Mouse (Mus musculus): ENCODE measurements at regions not wholly inside any gene's neighbourhood (a gene's known extent, or its start where the extent isn't known, plus 50 kb on each side); places are given as distances from the start of the nearest gene placed in this dataset.

DNA sequence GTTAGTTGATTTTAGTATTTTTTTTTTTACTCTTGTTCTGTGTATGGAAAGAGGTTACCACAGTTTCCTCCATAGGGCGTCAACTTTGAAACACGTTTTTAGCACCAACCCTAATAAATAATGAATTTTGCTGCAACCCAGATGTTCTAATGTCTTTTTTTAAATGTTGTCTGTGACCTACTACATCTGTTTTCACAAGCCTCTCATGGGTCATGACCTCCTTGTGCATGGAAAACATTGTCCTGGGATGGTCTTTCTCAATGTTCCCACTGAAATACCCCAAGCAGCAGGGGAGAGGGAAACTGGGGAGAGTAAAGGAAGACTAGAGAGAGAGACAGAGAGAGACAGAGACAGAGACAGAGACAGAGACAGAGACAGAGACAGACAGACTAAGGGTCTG, 67.2 kb upstream of the Btg1 start:
- H3K4me1 ChIP-seq (ENCODE audit: control insufficient read depth in 1 of 2, insufficient read depth in 2 of 2, low read length in 2 of 2), result no peaks in the 10 kb centered on the region
- no peak overlapping the region for H3K4me3 ChIP-seq (ENCODE audit: control insufficient read depth in 1 of 2, insufficient read depth in 1 of 2, low read depth in 2 of 2, low read length in 2 of 2)
- no peak for DNase-seq (ENCODE audit: low read depth, low spot score)
- no peak overlapping the region for H3K9ac ChIP-seq (ENCODE audit: control insufficient read depth, low read depth, low read length, poor library complexity, severe bottlenecking)
- no peak overlapping the region for H3K27ac ChIP-seq (ENCODE audit: control insufficient read depth, low read depth, low read length)
- no peaks in the 10 kb centered on the region for H3K36me3 ChIP-seq (ENCODE audit: control insufficient read depth in 1 of 2, insufficient read depth in 2 of 2, low read length in 2 of 2)
- H3K9me3 ChIP-seq (replicated peaks; ENCODE audit: insufficient read depth, low read length), result no peaks in the 10 kb centered on the region
- no peaks in the 10 kb centered on the region for H3K79me2 ChIP-seq (ENCODE audit: control insufficient read depth, insufficient read depth, low read length, poor library complexity)
- TF ChIP-seq TAL1 (IDR thresholded peaks at IDR 0.05; ENCODE audit: low read length), result no peak
- no peak for TF ChIP-seq NELFE (IDR thresholded peaks at IDR 0.05; ENCODE audit: low read depth, low read length)
- no peak for TF ChIP-seq E2F4 (IDR thresholded peaks at IDR 0.05; ENCODE audit: borderline replicate concordance, low read depth, low read length)
- TF ChIP-seq TCF12 (IDR thresholded peaks at IDR 0.05; ENCODE audit: low read depth, low read length), result no peak
- no peak for TF ChIP-seq RCOR1 (IDR thresholded peaks at IDR 0.05; ENCODE audit: low read depth, low read length)
- no peak for TF ChIP-seq NRF1 (IDR thresholded peaks at IDR 0.05; ENCODE audit: insufficient read depth, low read depth, low read length, poor library complexity, severe bottlenecking)
- TF ChIP-seq UBTF (IDR thresholded peaks at IDR 0.05; ENCODE audit: borderline replicate concordance, insufficient read depth, low read depth, low read length), result no peak
- no peak for TF ChIP-seq JUND (IDR thresholded peaks at IDR 0.05; ENCODE audit: low read depth, low read length)
- no peak for TF ChIP-seq CHD2 (IDR thresholded peaks at IDR 0.05; ENCODE audit: low read length)
- H3K27me3 ChIP-seq (ENCODE audit: control insufficient read depth in 1 of 2, insufficient read depth in 2 of 2, low read length in 2 of 2), result no peaks in the 10 kb centered on the region

DNA sequence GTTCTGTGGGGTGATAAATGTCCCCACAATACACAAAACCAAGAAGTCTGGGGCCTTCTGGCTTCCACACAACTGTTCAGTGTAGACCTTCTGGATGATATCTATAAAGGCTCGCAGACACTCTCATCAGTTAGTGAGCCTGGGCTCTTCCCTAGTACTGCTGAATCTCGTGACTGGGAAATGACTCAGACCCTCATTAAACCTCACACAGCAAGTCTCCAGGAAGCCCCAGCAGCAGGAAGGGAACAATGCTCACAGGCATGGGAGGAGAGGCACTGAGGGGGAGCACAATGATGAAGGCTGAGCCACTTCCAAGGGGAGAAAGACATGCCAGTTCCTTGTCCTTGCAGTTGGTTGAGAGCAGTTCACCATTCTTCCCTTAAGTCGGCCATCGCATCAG, 66.5 kb upstream of the Btg1 start:
- H3K79me2 ChIP-seq (ENCODE audit: control insufficient read depth, insufficient read depth, low read length, poor library complexity), result no peaks in the 10 kb centered on the region
- no peaks in the 10 kb centered on the region for H3K36me3 ChIP-seq (ENCODE audit: control insufficient read depth in 1 of 2, insufficient read depth in 2 of 2, low read length in 2 of 2)
- DNase-seq (ENCODE audit: low read depth, low spot score), result no peak
- no peak overlapping the region for H3K27ac ChIP-seq (ENCODE audit: control insufficient read depth, low read depth, low read length)
- TF ChIP-seq TBP (IDR thresholded peaks at IDR 0.05; ENCODE audit: low read depth, low read length) (no peak), ETS1 (IDR thresholded peaks at IDR 0.05; ENCODE audit: low read depth, low read length) (no peak), POLR2AphosphoS5 (IDR thresholded peaks at IDR 0.05; ENCODE audit: borderline replicate concordance, low read depth, low read length) (no peak), SMC3 (IDR thresholded peaks at IDR 0.05; ENCODE audit: low read depth, low read length) (no peak), MXI1 (IDR thresholded peaks at IDR 0.05; ENCODE audit: low read depth, low read length) (no peak), RAD21 (IDR thresholded peaks at IDR 0.05; ENCODE audit: low read depth, low read length) (no peak), ELF1 (IDR thresholded peaks at IDR 0.05; ENCODE audit: low read depth, low read length) (no peak), RCOR1 (IDR thresholded peaks at IDR 0.05; ENCODE audit: low read depth, low read length) (no peak), ZKSCAN1 (IDR thresholded peaks at IDR 0.05; ENCODE audit: low read depth, low read length) (no peak), CHD2 (IDR thresholded peaks at IDR 0.05; ENCODE audit: low read length) (no peak), CHD1 (IDR thresholded peaks at IDR 0.05; ENCODE audit: low read depth, low read length) (no peak), POLR2A (IDR thresholded peaks at IDR 0.05; ENCODE audit: control insufficient read depth in 1 of 2, insufficient read depth in 1 of 2, low read depth in 1 of 2, low read length in 2 of 2, poor library complexity in 1 of 2) (no peak), EP300 (IDR thresholded peaks at IDR 0.05; ENCODE audit: low read depth in 1 of 2, low read length in 2 of 2) (no peak), GABPA (IDR thresholded peaks at IDR 0.05; ENCODE audit: low read depth, low read length) (no peak)
- no peak overlapping the region for H3K9ac ChIP-seq (ENCODE audit: control insufficient read depth, low read depth, low read length, poor library complexity, severe bottlenecking)
- no peaks in the 10 kb centered on the region for H3K27me3 ChIP-seq (ENCODE audit: control insufficient read depth in 1 of 2, insufficient read depth in 2 of 2, low read length in 2 of 2)
- no peaks in the 10 kb centered on the region for H3K4me1 ChIP-seq (ENCODE audit: control insufficient read depth in 1 of 2, insufficient read depth in 2 of 2, low read length in 2 of 2)
- H3K9me3 ChIP-seq (replicated peaks; ENCODE audit: insufficient read depth, low read length), result no peaks in the 10 kb centered on the region
- H3K4me3 ChIP-seq (ENCODE audit: control insufficient read depth in 1 of 2, insufficient read depth in 1 of 2, low read depth in 2 of 2, low read length in 2 of 2), result no peak overlapping the region
